In the genomic region with DNA sequence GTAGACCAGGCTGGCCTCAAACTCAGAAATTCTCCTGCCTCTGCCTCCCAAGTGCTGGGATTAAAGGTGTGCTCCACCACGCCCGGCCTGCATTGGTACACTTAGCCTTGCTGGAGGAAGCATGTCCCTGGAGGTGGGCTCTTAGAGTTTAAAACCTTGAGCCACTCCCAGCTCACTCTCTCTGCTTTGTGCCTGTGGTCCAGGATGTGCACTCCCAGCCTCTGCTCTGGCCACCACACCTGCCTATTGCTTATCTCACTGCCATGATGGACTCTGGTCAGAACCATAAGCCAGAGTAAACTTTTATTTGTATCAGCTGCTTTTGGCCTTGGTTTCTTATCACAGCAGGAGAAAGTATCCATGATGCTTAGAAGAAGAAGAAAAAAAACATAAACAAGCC, we compare ENCODE assay signal across 21 mouse cellular contexts. TPM values are rescaled to one million over a fixed set of nuclear protein-coding genes. Genes with fewer than 3 reads are reported as not detected.
"Had no signal": no experiment of that assay in that cellular context is flagged by ENCODE, and none has a peak within 500 bp of the region (broad histone marks: within the 10 kb centered on the region; RNA-seq: fewer than 3 reads in every experiment).

No protein-coding gene starts in this region.

- H3K27me3 ChIP-seq: midbrain, embryonic 12.5 days; neural tube, embryonic 13.5 days; neural tube, embryonic 15.5 days; stomach, embryonic 15.5 days had no signal

- DNase-seq: lung, adult 18-20 months; lung, embryonic 14.5 days; lung, postnatal 10 days; lung, postnatal 4 days; midbrain, embryonic 14.5 days; retina, postnatal 1 day; right cerebral cortex, adult 18-20 months; right cerebral cortex, postnatal 25 days; right cerebral cortex, postnatal 4 days; thymus, adult 2 months; thymus, postnatal 36 days had no signal

- H3K36me3 ChIP-seq: midbrain, embryonic 10.5 days; midbrain, embryonic 12.5 days; neural tube, embryonic 13.5 days; neural tube, embryonic 15.5 days; stomach, embryonic 15.5 days had no signal

- H3K4me3 ChIP-seq: midbrain, embryonic 10.5 days; midbrain, embryonic 12.5 days; myocyte; neural tube, embryonic 13.5 days; neural tube, embryonic 15.5 days; stomach, embryonic 15.5 days had no signal

- H3K9ac ChIP-seq: lung, embryonic 14.5 days; midbrain, embryonic 12.5 days; neural tube, embryonic 13.5 days; neural tube, embryonic 15.5 days; stomach, embryonic 15.5 days had no signal

- ATAC-seq: midbrain, embryonic 16.5 days had no signal

- H3K4me1 ChIP-seq: midbrain, embryonic 12.5 days; neural tube, embryonic 13.5 days; neural tube, embryonic 15.5 days; stomach, embryonic 15.5 days had no signal

- H3K9me3 ChIP-seq: midbrain, embryonic 10.5 days; midbrain, embryonic 12.5 days; neural tube, embryonic 13.5 days; neural tube, embryonic 15.5 days; stomach, embryonic 15.5 days had no signal

- H3K27ac ChIP-seq: midbrain, embryonic 10.5 days; midbrain, embryonic 12.5 days; neural tube, embryonic 13.5 days; neural tube, embryonic 15.5 days; stomach, embryonic 15.5 days; stomach, postnatal 0 days had no signal

- H3K4me2 ChIP-seq: lung, embryonic 14.5 days; midbrain, embryonic 12.5 days; neural tube, embryonic 13.5 days; neural tube, embryonic 15.5 days; stomach, embryonic 15.5 days had no signal

RNA-seq across cellular contexts. Expression of a gene that starts 40.7 kb away (rescaled TPM):
- polyA plus RNA-seq: midbrain, embryonic 10.5 days; midbrain, embryonic 12.5 days; midbrain, embryonic 14.5 days; midbrain, embryonic 16.5 days; myocyte; neural tube, embryonic 11.5 days; neural tube, embryonic 13.5 days; neural tube, embryonic 15.5 days; spleen, adult 2 months had no signal
